In the genomic region with DNA sequence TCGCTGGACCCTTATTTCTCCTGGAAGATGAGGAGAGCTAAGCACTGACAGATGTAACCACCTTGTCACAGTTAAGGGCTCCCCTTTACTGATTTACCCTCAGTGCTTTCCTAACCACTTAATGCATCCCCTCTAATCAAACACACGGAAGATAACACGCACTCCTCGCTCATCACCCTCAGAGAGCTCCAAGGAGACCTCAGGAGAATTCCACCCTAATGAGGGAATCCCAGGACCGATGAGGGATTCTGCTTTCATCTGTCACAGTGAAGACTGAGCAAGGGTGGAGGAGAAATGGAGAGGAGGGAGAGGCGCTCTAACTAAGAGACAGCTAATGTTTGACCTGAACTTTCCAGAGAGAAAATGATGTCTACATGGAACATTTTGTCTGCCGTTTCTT, we compare ENCODE assay signal across 17 mouse cellular contexts.
"Had no signal": no experiment of that assay in that cellular context is flagged by ENCODE, and none has a peak within 500 bp of the region (broad histone marks: within the 10 kb centered on the region; RNA-seq: fewer than 3 reads in every experiment).

No protein-coding gene starts in this region.

- H3K36me3 ChIP-seq: liver, embryonic 12.5 days; liver, embryonic 15.5 days; lung, embryonic 15.5 days had no signal

- H3K4me3 ChIP-seq: layer of hippocampus, adult 2 months; limb, embryonic 10.5 days; limb, embryonic 13.5 days; liver, embryonic 12.5 days; liver, embryonic 15.5 days; lung, embryonic 15.5 days had no signal

- H3K27ac ChIP-seq: kidney, postnatal 0 days; layer of hippocampus, adult 2 months; limb, embryonic 10.5 days; limb, embryonic 13.5 days; liver, embryonic 12.5 days; liver, embryonic 15.5 days; lung, embryonic 15.5 days had no signal

- H3K9ac ChIP-seq: limb, embryonic 13.5 days; liver, embryonic 12.5 days; liver, embryonic 15.5 days; lung, embryonic 15.5 days had no signal

- H3K4me1 ChIP-seq: liver, embryonic 15.5 days had no signal

- H3K9me3 ChIP-seq: limb, embryonic 10.5 days; limb, embryonic 13.5 days; liver, embryonic 12.5 days; liver, embryonic 15.5 days; lung, embryonic 15.5 days had no signal

- H3K27me3 ChIP-seq: limb, embryonic 13.5 days; liver, embryonic 12.5 days; liver, embryonic 15.5 days; lung, embryonic 15.5 days had no signal

- ATAC-seq: liver, embryonic 12.5 days had no signal

- DNase-seq: kidney, adult 18-20 months; kidney, adult 9 months; kidney, postnatal 25 days; layer of hippocampus, adult 9-11 months; liver; lung, adult 18-20 months; lung, postnatal 14 days; lung, postnatal 4 days; thymus, adult 18-20 months; thymus, postnatal 36 days had no signal

- H3K4me2 ChIP-seq: limb, embryonic 13.5 days; liver, embryonic 12.5 days; liver, embryonic 15.5 days; lung, embryonic 15.5 days had no signal
